Mouse (Mus musculus) lung, postnatal 0 days (tissue): ENCODE results near the gene Rnf39. TPM values are rescaled to one million over a fixed set of nuclear protein-coding genes. Genes with fewer than 3 reads are reported as not detected.
"Not testable (repeated sequence)": the region's sequence is repeated elsewhere in the genome, so short reads cannot be mapped to it uniquely, and the experiment has no call there.

Experiments
- ATAC-seq: fragments of 200-750 bp; cut with Nextera tagmentation; 2 replicates; pipeline ENCODE4 v1.8.0; 2017; ENCODE audit warnings: moderate library complexity
- DNase-seq: peaks from one replicate; pipeline ENCODE4 v3.0.0-alpha.2; 2016; ENCODE audit warnings: low spot score
- H3K27ac ChIP-seq: fragments of 300-500 bp; sonication (generic); 2 replicates; pipeline ENCODE4 v1.5.1; 2014; ENCODE audit warnings: antibody characterized with exemption, mild to moderate bottlenecking, low read length, mixed read lengths
- H3K27me3 ChIP-seq: fragments of 300-500 bp; sonication (generic); replicated peaks from 2 replicates; pipeline ENCODE4 v1.6.1; 2014; ENCODE audit warnings: low read length, mixed read lengths; ENCODE audit not compliant: insufficient read depth
- H3K36me3 ChIP-seq: fragments of 300-500 bp; sonication (generic); 2 replicates; pipeline ENCODE4 v1.6.1; 2014; ENCODE audit warnings: low read length, mixed read lengths; ENCODE audit not compliant: insufficient read depth
- H3K4me1 ChIP-seq: fragments of 300-500 bp; sonication (generic); 2 replicates; pipeline ENCODE4 v1.6.1; 2014; ENCODE audit warnings: antibody characterized with exemption, low read depth, low read length, mixed read lengths; ENCODE audit not compliant: insufficient read depth
- H3K4me2 ChIP-seq: fragments of 300-500 bp; sonication (generic); replicated peaks from 2 replicates; pipeline ENCODE4 v1.6.1; 2014; ENCODE audit warnings: low read depth, mild to moderate bottlenecking, low read length, moderate library complexity, mixed read lengths
- H3K4me3 ChIP-seq: fragments of 300-500 bp; sonication (generic); 2 replicates; pipeline ENCODE4 v1.5.1; 2014; ENCODE audit warnings: low read depth, low read length
- H3K9ac ChIP-seq: fragments of 300-500 bp; sonication (generic); replicated peaks from 2 replicates; pipeline ENCODE4 v1.6.1; 2014; ENCODE audit warnings: low read depth, mild to moderate bottlenecking
- H3K9me3 ChIP-seq: fragments of 300-500 bp; sonication (generic); 2 replicates; pipeline ENCODE4 v1.6.1; 2016; ENCODE audit warnings: low read length, mixed read lengths
- CTCF ChIP-seq: IDR thresholded peaks from 2 replicates; pipeline ENCODE4 v1.5.1; 2016; ENCODE audit warnings: antibody characterized with exemption, mild to moderate bottlenecking
- EP300 ChIP-seq: IDR thresholded peaks from 2 replicates; pipeline ENCODE4 v1.6.1; 2016; ENCODE audit warnings: antibody characterized with exemption, mild to moderate bottlenecking, control low read depth
- WGBS: fragments of 180-500 bp; shearing (Covaris S2); extraction: QIAGEN DNeasy Blood & Tissue Kit; methylation state at CpG from one replicate; pipeline ENCODE4 v1.1.7; 2014; 5-methylcytosine and 5-hydroxymethylcytosine counted together
- polyA plus RNA-seq: library from polyadenylated mRNA; unstranded; fragments of >200 nt; fragmentation: Nextera tagmentation; extraction: Ambion mirVana; gene quantifications from 2 replicates; pipeline ENCODE4 v1.2.1, GENCODE M21; 2015

The Rnf39 gene
- polyA plus RNA-seq, 1 experiment from 2014 or later = 13.5 TPM

- Histone ChIP-seq H3K9me3 (no peaks in the 10 kb centered on the region), H3K4me1 (no peaks in the 10 kb centered on the region), H3K27ac (no peak overlapping the region), H3K27me3 (no peaks in the 10 kb centered on the region), H3K4me2 (no peak overlapping the region), H3K9ac (no peak overlapping the region), H3K4me3 (no peak overlapping the region), H3K36me3 (no peaks in the 10 kb centered on the region)
- WGBS = 25% methylated on average over 5 of the region's 5 CpGs
- TF ChIP-seq CTCF = no peak
- TF ChIP-seq EP300 = peak; percentile 69
- DNase-seq (peak; percentile 68), ATAC-seq (peak; percentile 90)
Observed at GRCm38 (mm10) chr17:36982253-36983155, 39.8 kb downstream of the Rnf39 start.

GRCm38 (mm10) chr17:36988475-36988874 lies 45.8 kb downstream of the Rnf39 start:
- no peak overlapping the region for H3K9ac ChIP-seq
- H3K4me3 ChIP-seq = no peak overlapping the region
- H3K4me2 ChIP-seq = peak overlapping the region; percentile 32
- no peak overlapping the region for H3K27ac ChIP-seq
- WGBS = 6% methylated on average over 24 of the region's 24 CpGs
- H3K27me3 ChIP-seq = no peaks in the 10 kb centered on the region
- ATAC-seq (no peak), DNase-seq (no peak)
- no peaks in the 10 kb centered on the region for H3K4me1 ChIP-seq
- H3K9me3 ChIP-seq = no peaks in the 10 kb centered on the region
- TF ChIP-seq EP300 = no peak
- TF ChIP-seq CTCF = no peak
- no peaks in the 10 kb centered on the region for H3K36me3 ChIP-seq

GRCm38 (mm10) chr17:36989437-36989836 lies 46.7 kb downstream of the Rnf39 start, which contains the start of gene H2-M5:
H2-M5 (minus strand) TSS chr17:36989537.
- Histone ChIP-seq H3K4me1 (no peaks in the 10 kb centered on the region), H3K9me3 (no peaks in the 10 kb centered on the region), H3K9ac (no peak within 1 kb of the TSS), H3K4me3 (no peak within 1 kb of the TSS), H3K27me3 (no peaks in the 10 kb centered on the region), H3K4me2 (peak within 1 kb of the TSS; percentile 32), H3K27ac (no peak within 1 kb of the TSS), H3K36me3 (no peaks in the 10 kb centered on the region)
- TF ChIP-seq EP300 = no peak
- TF ChIP-seq CTCF = no peak
- 34% methylated on average over 5 of the region's 5 CpGs for WGBS
- no peak for DNase-seq
- ATAC-seq = no peak

- H3K4me1 ChIP-seq, H3K4me2 ChIP-seq, H3K4me3 ChIP-seq, H3K9ac ChIP-seq, H3K27me3 ChIP-seq, H3K36me3 ChIP-seq, H3K9me3 ChIP-seq, H3K27ac ChIP-seq, DNase-seq, ATAC-seq: not testable (repeated sequence)
- WGBS = 90% methylated on average over 5 of the region's 6 CpGs
Observed at GRCm38 (mm10) chr17:36990630-36991029, 47.9 kb downstream of the Rnf39 start.

GRCm38 (mm10) chr17:36992336-36993104 lies 49.8 kb downstream of the Rnf39 start:
- no peaks in the 10 kb centered on the region for H3K4me1 ChIP-seq
- H3K4me2 ChIP-seq = no peak overlapping the region
- no peaks in the 10 kb centered on the region for H3K27me3 ChIP-seq
- TF ChIP-seq CTCF (no peak), EP300 (no peak)
- WGBS = 57% methylated on average over 3 of the region's 3 CpGs
- no peak overlapping the region for H3K9ac ChIP-seq
- H3K27ac ChIP-seq = no peak overlapping the region
- ATAC-seq = no peak
- no peak overlapping the region for H3K4me3 ChIP-seq
- no peaks in the 10 kb centered on the region for H3K36me3 ChIP-seq
- no peaks in the 10 kb centered on the region for H3K9me3 ChIP-seq
- no peak for DNase-seq

- no peak overlapping the region for H3K4me3 ChIP-seq
- ATAC-seq (no peak), DNase-seq (no peak)
- no peak overlapping the region for H3K4me2 ChIP-seq
- no peak overlapping the region for H3K9ac ChIP-seq
- 76% methylated on average over 4 of the region's 4 CpGs for WGBS
- H3K27ac ChIP-seq = no peak overlapping the region
- H3K27me3 ChIP-seq = no peaks in the 10 kb centered on the region
- no peak for TF ChIP-seq CTCF
- TF ChIP-seq EP300 = no peak
- no peaks in the 10 kb centered on the region for H3K4me1 ChIP-seq
- H3K36me3 ChIP-seq = no peaks in the 10 kb centered on the region
- H3K9me3 ChIP-seq = no peaks in the 10 kb centered on the region
Observed at GRCm38 (mm10) chr17:36993770-36994325, 51.1 kb downstream of the Rnf39 start.
